Mouse (Mus musculus) lung, postnatal 36 days (tissue): ENCODE results near the gene Meig1.
"Not testable (repeated sequence)": the region's sequence is repeated elsewhere in the genome, so short reads cannot be mapped to it uniquely, and the experiment has no call there.

Experiments used
- DNase-seq: peaks from one replicate; pipeline ENCODE4 v3.0.0; 2022; ENCODE audit warnings: mixed read lengths

The Meig1 gene

DNA sequence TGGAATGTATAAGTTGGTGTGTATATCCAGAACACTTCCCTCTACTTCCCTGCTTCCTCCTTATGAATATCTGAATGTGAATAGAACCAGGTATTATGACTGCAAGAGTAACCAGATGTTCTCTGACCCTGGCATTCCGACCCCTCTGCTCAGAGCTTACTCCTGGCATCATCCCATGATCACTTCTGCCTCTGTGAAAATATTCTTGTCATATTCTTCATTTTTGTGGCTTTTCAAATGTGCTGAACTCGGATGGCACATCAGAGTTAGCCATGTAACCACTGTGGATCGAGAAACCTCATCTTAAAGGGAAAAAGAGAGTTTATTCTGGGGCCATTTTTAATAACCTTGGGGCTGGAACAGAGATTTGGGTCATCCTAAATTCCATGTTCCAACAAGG, at the start of gene Meig1:
TSS of gene Meig1 (minus strand) at position 101 of the 400 bp plus-strand sequence.
- no peak for DNase-seq

- no peak for DNase-seq
Measured at GRCm38 (mm10) chr2:3456590-3456989, 34.1 kb upstream of the Meig1 start.

- DNase-seq, result no peak
Measured at GRCm38 (mm10) chr2:3453096-3453495, 30.6 kb upstream of the Meig1 start.

DNA sequence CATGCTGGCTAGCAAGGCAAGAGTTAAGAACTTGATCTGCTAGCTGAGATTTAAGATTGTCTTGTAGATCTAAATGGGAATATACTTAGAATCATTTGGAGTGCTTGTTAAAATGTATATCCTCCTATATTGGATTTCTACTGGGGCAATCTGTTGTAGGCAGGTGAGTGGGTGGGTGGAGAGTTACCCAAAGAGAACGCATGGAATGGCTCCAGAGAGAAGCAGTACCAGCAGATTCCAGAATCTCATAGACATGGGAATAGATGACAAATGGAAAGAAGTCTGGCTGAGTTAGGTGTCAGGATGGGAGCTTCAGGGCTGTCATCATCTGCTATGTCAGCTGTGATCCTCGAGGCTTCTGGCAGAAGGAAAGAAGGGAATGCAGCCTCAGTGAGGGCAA, 27.0 kb upstream of the Meig1 start:
- DNase-seq, result no peak

DNA sequence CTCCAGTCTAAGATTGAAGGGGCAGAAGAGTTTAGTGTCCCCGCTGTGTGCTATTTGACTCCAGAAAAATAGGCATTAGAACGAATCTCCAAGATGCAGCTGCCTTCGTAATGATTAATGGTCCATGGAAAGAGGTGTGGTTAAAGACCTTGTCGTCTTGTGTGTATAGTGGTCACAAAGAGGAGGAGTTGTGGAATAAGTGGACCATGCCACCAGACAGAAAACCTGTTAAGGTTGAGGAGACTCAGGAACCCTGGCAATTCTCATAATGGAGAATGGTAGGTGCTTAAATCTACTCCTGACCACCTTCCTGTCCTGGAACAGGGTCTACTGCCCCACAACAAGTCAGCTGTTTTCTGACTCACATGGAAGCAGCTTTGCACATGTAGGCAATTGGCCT, 23.5 kb upstream of the Meig1 start:
- DNase-seq, result no peak

- DNase-seq, result no peak
Measured at GRCm38 (mm10) chr2:3444206-3444605, 21.8 kb upstream of the Meig1 start.

- DNase-seq, result no peak
Measured at GRCm38 (mm10) chr2:3437956-3438355, 15.5 kb upstream of the Meig1 start.

DNA sequence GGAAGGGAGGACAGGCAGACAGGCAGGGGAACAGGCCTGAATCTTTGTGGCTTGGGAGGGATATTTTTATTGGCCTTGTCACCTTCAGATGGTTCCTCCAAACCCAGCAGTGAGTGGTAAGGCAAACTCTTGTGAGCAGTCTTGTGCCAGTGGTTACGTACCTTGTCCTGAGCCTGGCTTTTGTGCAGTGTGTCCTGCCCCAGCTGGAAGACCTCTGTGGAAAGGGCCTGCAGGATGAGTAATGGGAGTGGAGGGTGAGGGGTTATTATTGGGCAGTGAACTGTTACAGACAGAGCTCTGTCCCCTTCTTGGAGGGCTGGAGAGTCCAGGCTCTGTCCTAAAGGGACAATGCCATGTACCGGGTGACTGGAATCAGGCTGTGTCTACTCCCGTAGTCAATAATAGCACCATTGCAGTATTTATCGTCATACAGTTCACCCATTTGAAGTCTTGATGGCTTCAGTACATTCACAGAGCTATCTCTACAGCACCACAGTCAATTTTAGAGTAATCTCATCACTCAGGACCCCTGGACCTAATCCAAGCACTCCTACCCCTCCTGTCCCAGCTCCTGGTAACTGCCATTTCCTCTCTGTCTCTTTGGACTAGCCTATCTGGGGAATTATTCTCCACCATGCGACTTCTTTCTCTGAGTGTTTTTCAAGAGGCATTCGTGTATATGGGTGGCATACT, 13.1 kb upstream of the Meig1 start:
- DNase-seq, result no peak

DNA sequence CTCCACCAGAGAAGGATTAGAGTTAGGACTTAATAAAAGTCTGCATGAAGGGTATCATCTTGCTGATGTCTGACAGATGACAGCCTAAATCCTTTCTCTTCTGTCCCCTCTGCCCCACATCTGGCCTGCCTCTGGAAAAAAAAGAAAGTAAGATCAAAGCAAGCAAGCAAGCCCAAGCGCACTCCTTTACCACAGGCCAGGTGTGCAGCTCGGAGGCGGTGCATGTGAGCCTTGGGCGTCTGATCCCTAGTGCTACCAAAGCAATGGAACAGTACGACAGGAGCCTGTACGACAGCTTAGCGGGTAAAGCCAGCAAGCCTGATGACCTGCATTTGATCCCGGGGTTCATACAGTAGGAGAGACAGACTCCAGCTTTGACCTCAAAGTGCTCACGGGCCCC, 8.5 kb upstream of the Meig1 start:
- no peak for DNase-seq

GRCm38 (mm10) chr2:3424579-3424910, 2.1 kb upstream of the Meig1 start:
- DNase-seq, result no peak

DNA sequence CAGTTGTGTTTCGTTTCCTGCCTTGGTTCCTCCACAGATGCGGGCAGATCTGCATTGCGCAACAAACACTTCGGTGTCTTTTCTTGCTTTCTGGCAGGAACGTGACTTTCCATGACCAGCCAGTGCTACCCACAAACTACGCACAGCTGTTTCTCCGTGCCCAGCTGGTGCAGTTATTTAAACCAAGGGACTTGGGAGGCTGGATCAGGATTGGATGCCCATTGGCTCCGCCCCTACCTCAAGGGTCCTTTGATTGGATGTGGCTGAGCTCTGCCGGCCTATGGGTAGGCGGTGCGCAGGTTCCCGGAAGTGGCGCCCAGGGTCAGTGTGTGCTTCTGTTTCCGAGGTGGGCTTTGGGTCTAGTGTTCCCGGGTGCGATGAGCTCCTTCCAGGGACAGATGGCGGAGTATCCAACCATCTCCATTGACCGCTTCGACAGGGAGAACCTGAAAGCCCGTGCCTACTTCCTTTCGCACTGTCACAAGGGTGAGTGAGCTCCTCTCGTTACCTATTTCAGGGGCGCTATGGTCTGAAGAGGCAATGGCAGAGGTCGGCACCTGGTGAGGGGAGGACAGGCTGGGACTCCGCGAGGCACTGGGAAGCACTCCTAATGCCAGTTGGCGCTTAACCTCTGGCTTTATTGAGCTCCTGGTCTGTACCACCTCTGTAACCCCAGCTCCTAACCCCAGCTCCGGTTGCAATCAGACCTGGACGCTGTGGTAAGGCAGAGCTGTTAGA, 1.6 kb upstream of the Meig1 start, which contains the start of gene Dclre1c:
TSS of gene Dclre1c (plus strand) at position 291 of the 738 bp plus-strand sequence.
- DNase-seq, result peak; percentile 97

GRCm38 (mm10) chr2:3420157-3420556, 2.3 kb downstream of the Meig1 start:
- no peak for DNase-seq

GRCm38 (mm10) chr2:3418883-3419431, 3.5 kb downstream of the Meig1 start:
- peak; percentile 97 for DNase-seq

- DNase-seq, result no peak
Measured at GRCm38 (mm10) chr2:3415676-3416075, 6.8 kb downstream of the Meig1 start.

GRCm38 (mm10) chr2:3414241-3414640, 8.2 kb downstream of the Meig1 start:
- peak; percentile 80 for DNase-seq

GRCm38 (mm10) chr2:3407756-3408155, 14.7 kb downstream of the Meig1 start:
- DNase-seq, result no peak

DNA sequence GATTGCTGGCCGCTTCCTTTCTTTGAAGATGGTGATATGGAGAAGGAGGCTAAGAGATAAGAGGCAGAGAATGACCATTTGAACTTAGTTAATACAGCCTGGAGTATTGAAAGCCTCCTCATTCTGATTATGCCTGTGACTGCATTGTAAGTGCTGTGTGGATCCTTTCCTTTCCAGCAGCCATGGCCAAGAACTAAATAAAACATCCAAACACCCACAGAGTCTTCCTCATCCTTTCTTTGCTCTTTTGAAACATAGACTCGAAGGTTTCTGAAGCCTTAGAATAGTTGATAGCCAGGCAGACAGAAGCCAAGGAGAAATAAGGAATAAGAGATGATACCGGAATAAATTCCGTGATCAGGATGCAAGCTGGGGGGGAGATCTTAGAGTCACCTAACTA, 16.5 kb downstream of the Meig1 start:
- DNase-seq, result no peak

- DNase-seq, result not testable (repeated sequence)
Measured at GRCm38 (mm10) chr2:3397110-3397509, 25.3 kb downstream of the Meig1 start, which contains the start of gene Olah. Gene Olah, minus strand, starts transcription at chr2:3397210.

- DNase-seq, result no peak
Measured at GRCm38 (mm10) chr2:3391945-3392344, 30.5 kb downstream of the Meig1 start.

DNA sequence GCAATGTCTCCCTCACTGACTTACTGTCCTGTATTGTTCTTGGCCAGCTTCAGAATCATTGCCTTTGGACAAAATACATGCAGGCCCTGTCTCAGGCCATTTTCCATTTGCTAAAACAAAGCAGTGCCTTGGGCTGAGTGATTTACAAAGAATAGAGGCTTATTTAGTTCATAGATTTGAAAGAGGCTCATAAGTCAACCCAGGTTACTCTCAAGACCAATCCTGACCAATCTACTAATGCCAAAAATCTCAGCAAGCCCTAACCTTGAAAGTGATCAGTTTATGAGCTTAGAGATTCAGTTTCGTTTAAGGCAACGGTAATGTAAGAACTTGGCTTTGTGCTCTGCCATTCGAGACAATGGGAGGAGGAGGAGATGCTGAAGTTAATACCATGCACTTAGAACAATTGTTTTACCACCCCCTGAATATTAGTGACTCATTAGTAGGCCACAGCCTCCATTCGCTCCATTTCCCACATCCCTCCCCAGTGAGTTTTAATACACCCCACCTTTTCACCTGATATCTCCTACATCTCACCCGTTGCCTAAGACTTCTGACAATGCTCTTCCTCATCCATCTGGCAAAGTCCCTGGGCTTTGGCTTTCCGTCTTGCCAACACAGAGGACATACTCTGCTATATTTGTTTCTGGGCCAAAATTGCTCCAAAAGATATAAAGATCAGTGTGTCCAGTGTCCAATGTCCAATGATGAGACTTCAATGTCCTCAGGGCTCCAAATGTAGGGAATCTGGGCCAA, 35.2 kb downstream of the Meig1 start:
- no peak for DNase-seq

- DNase-seq, result no peak
Measured at GRCm38 (mm10) chr2:3365127-3365526, 57.3 kb downstream of the Meig1 start.

- no peak for DNase-seq
Measured at GRCm38 (mm10) chr2:3361067-3361466, 61.4 kb downstream of the Meig1 start.
